Mouse (Mus musculus): ENCODE results near the gene Suco. TPM values are rescaled to one million over a fixed set of nuclear protein-coding genes. Genes with fewer than 3 reads are reported as not detected.

Suco gene
- polyA plus RNA-seq, 1 experiment from 2014 or later = 13.1 TPM

DNA sequence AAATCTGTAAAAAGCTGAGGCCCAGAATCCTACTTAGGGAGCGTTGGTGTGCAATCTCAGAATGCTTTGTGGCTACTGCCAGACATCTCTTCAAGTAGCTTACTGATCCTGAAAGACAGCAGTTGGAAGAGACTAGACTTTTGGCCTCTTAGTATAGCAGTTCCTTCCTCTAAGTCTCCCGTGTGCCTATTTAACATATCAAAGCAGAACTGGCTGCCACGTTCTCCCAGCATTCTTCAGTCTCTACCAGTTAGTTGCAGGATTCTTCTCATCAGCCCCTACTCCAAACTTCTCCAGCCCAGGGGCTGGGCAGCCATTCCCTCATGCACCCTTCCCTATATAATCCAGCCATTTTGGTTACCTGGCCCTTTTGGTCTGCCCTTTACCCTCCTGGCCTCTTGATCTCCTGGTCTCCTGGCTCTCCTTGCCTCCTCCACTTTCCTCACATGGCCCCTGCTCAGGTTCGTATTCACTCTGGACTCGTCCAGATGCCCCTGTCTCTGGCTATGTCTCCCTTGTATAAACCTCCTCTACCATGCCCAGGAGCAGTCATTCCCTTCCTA, 1.2 kb upstream of the Suco start:
- WGBS = 22% methylated on average over 5 of the region's 5 CpGs
- Histone ChIP-seq H3K27ac (ENCODE audit: low read length) (peak overlapping the region; percentile 39; the same call in 1 of the 2 replicates), H3K27me3 (replicated peaks; ENCODE audit: insufficient read depth, low read length) (no peaks in the 10 kb centered on the region), H3K9me3 (ENCODE audit: low read length) (no peaks in the 10 kb centered on the region), H3K9ac (replicated peaks; ENCODE audit: low read depth) (0 out of 2 replicates have a peak overlapping the region, but pooled peaks have one; percentile 13), H3K4me3 (ENCODE audit: low read depth, low read length) (peak overlapping the region; percentile 84), H3K36me3 (ENCODE audit: insufficient read depth, low read length) (no peaks in the 10 kb centered on the region), H3K4me1 (ENCODE audit: insufficient read depth, low read depth, low read length) (peaks cover 8% of the 10 kb centered on the region; the same call in 1 of the 2 replicates), H3K4me2 (replicated peaks; ENCODE audit: low read depth, low read length) (peak overlapping the region; percentile 47)
- ATAC-seq (no peak), DNase-seq (ENCODE audit: low spot score) (no peak)
- TF ChIP-seq EP300 (IDR thresholded peaks at IDR 0.05) (no peak), CTCF (IDR thresholded peaks at IDR 0.05) (no peak)

DNA sequence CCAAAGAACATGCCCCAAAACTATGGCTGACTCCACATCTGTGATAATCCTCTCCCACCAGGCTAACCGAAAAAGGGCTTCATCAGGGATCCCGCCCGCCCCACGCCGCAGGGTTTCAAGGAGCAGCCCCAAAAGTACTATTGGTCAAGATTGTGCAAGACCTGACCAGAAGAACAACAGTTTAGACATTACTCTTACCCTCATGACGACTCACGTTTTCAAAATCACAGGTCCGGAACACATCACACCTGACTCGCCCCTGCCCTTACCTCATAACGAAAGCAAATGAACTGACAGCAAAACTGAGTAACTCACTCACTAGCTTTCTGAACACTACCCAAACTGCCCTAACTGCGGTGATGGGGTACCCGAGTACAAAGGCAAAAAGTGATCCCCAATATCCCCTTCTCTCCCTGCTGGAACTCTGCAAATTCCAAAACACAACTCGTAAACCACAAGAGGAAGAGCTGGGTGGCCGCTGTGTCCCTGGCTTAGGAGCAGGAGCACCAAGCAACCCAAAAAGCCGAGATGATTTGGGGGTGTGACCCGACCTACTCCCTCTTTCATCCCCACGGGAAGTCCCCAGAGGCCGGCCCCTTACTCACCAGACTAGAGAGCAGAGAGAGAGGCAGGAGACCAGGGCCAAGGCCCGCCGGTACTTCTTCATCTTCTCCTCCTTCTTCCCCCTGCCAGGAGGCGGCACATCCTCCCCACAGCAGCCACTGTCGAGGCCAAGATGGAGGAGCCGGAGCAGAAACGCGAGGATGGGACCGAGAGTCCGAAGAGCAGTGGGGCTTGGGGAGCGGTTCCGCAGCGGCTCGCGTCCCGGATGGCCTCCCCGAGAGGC, 553 bp downstream of the Suco start:
- Histone ChIP-seq H3K27ac (ENCODE audit: low read length) (peak overlapping the region; percentile 98), H3K36me3 (ENCODE audit: insufficient read depth, low read length) (no peaks in the 10 kb centered on the region), H3K4me1 (ENCODE audit: insufficient read depth, low read depth, low read length) (peaks cover 8% of the 10 kb centered on the region; the same call in 1 of the 2 replicates), H3K27me3 (replicated peaks; ENCODE audit: insufficient read depth, low read length) (no peaks in the 10 kb centered on the region), H3K9ac (replicated peaks; ENCODE audit: low read depth) (peak overlapping the region; percentile 80), H3K9me3 (ENCODE audit: low read length) (no peaks in the 10 kb centered on the region), H3K4me2 (replicated peaks; ENCODE audit: low read depth, low read length) (peak overlapping the region; percentile 74), H3K4me3 (ENCODE audit: low read depth, low read length) (peak overlapping the region; percentile 84)
- peak; percentile 27 for ATAC-seq
- peak; percentile 75 for DNase-seq (ENCODE audit: low spot score)
- under 1% methylated on average over 28 of the region's 34 CpGs for WGBS
- TF ChIP-seq CTCF (IDR thresholded peaks at IDR 0.05) (peak; percentile 55), EP300 (IDR thresholded peaks at IDR 0.05) (no peak)

DNA sequence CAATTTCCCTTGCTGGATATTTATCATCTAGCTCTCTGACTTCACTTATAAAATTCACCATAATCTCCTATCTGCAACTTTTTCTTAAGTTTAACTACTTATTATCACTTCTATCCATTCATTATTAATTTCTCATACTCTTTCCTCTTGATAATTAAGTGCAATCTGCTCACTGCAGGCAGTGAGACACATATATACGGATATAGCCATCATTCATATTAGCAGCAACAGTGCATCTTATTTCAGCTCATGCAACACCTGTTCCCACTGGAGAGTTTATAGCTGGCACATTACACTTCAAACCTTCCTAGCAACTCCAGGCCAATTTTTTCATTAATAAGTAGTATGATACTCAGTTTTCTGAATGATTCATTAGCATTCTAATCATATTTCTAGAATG, 7.1 kb downstream of the Suco start:
- no peaks in the 10 kb centered on the region for H3K27me3 ChIP-seq (replicated peaks; ENCODE audit: insufficient read depth, low read length)
- H3K36me3 ChIP-seq (ENCODE audit: insufficient read depth, low read length) = no peaks in the 10 kb centered on the region
- H3K9ac ChIP-seq (replicated peaks; ENCODE audit: low read depth) = no peak overlapping the region
- no peak for TF ChIP-seq EP300 (IDR thresholded peaks at IDR 0.05)
- TF ChIP-seq CTCF (IDR thresholded peaks at IDR 0.05) = no peak
- H3K4me3 ChIP-seq (ENCODE audit: low read depth, low read length) = no peak overlapping the region
- DNase-seq (ENCODE audit: low spot score) (no peak), ATAC-seq (no peak)
- H3K27ac ChIP-seq (ENCODE audit: low read length) = no peak overlapping the region
- H3K9me3 ChIP-seq (ENCODE audit: low read length) = no peaks in the 10 kb centered on the region
- H3K4me2 ChIP-seq (replicated peaks; ENCODE audit: low read depth, low read length) = no peak overlapping the region
- WGBS = 66% methylated on average over 1 of the region's 1 CpGs
- no peaks in the 10 kb centered on the region for H3K4me1 ChIP-seq (ENCODE audit: insufficient read depth, low read depth, low read length)

DNA sequence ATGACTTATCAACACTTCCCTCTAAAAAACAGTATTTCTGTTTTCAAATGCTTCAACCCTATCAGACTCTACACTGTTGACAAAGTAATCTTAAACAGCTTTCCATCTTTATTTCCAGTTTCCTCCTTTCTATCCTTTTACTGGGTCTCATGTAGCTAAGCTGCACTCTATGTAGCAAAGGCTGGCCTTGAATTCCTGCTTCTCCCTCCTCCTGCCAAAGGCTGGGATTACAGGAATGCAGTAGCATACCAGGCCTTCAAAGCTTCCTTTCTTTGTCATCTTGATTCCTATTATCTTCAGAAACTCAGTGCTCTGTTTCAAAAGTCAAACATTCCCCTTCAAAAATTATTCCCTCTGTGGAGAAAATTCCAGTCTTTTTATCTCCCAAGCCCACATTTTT, 8.1 kb downstream of the Suco start:
- TF ChIP-seq CTCF (IDR thresholded peaks at IDR 0.05) (no peak), EP300 (IDR thresholded peaks at IDR 0.05) (no peak)
- DNase-seq (ENCODE audit: low spot score) = no peak
- Histone ChIP-seq H3K36me3 (ENCODE audit: insufficient read depth, low read length) (no peaks in the 10 kb centered on the region), H3K27me3 (replicated peaks; ENCODE audit: insufficient read depth, low read length) (no peaks in the 10 kb centered on the region), H3K9me3 (ENCODE audit: low read length) (no peaks in the 10 kb centered on the region), H3K4me2 (replicated peaks; ENCODE audit: low read depth, low read length) (no peak overlapping the region), H3K4me1 (ENCODE audit: insufficient read depth, low read depth, low read length) (no peaks in the 10 kb centered on the region), H3K9ac (replicated peaks; ENCODE audit: low read depth) (no peak overlapping the region), H3K4me3 (ENCODE audit: low read depth, low read length) (no peak overlapping the region), H3K27ac (ENCODE audit: low read length) (no peak overlapping the region)
- no peak for ATAC-seq

DNA sequence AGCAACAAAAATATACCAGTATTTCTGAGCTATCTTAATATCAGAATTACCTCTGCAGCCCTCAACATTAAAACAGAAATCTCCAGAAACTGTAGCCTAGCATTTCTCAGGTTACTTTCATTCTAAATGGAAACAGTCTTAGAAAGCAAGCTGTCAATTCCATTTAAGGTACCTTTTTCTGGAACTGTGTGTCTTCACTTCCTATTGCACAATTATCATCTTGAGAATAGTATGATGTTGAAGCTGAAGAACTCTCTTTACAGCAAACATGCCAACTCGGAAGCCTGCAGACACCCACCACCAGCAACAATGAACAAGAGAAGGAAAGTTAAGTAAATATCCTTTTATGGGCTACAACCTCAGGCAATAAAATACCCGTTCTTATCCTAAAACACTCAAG, 12.7 kb downstream of the Suco start:
- DNase-seq (ENCODE audit: low spot score) (peak; percentile 16), ATAC-seq (no peak)
- WGBS = 41% methylated on average over 2 of the region's 2 CpGs
- H3K9ac ChIP-seq (replicated peaks; ENCODE audit: low read depth) = no peak overlapping the region
- no peak for TF ChIP-seq CTCF (IDR thresholded peaks at IDR 0.05)
- no peak for TF ChIP-seq EP300 (IDR thresholded peaks at IDR 0.05)
- no peak overlapping the region for H3K27ac ChIP-seq (ENCODE audit: low read length)
- H3K9me3 ChIP-seq (ENCODE audit: low read length) = no peaks in the 10 kb centered on the region
- no peak overlapping the region for H3K4me2 ChIP-seq (replicated peaks; ENCODE audit: low read depth, low read length)
- no peaks in the 10 kb centered on the region for H3K36me3 ChIP-seq (ENCODE audit: insufficient read depth, low read length)
- H3K4me3 ChIP-seq (ENCODE audit: low read depth, low read length) = no peak overlapping the region
- no peaks in the 10 kb centered on the region for H3K27me3 ChIP-seq (replicated peaks; ENCODE audit: insufficient read depth, low read length)
- no peaks in the 10 kb centered on the region for H3K4me1 ChIP-seq (ENCODE audit: insufficient read depth, low read depth, low read length)

DNA sequence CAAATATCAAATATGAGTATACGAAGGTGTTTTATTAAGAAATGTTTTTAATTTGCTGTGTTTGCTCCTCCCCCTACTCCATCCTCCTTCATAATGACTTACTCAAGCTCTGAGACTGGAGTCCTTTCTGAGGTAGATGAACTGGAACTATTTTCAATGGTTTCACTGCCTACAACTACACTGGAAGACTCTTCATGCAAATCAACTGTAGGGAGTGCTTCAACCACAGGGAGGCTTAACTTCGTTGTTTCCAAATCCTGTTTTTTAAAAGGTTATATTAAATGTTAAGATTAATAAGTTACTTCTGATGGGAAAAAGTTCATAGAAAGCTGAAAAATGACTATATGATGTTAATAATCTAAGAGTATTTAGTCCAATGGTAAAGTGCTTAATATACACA, 17.2 kb downstream of the Suco start:
- no peak for DNase-seq (ENCODE audit: low spot score)
- Histone ChIP-seq H3K4me3 (ENCODE audit: low read depth, low read length) (no peak overlapping the region), H3K4me1 (ENCODE audit: insufficient read depth, low read depth, low read length) (no peaks in the 10 kb centered on the region), H3K4me2 (replicated peaks; ENCODE audit: low read depth, low read length) (no peak overlapping the region), H3K27ac (ENCODE audit: low read length) (no peak overlapping the region), H3K9me3 (ENCODE audit: low read length) (no peaks in the 10 kb centered on the region), H3K27me3 (replicated peaks; ENCODE audit: insufficient read depth, low read length) (no peaks in the 10 kb centered on the region), H3K36me3 (ENCODE audit: insufficient read depth, low read length) (peaks cover 4% of the 10 kb centered on the region; the same call in 1 of the 2 replicates), H3K9ac (replicated peaks; ENCODE audit: low read depth) (no peak overlapping the region)
- no peak for TF ChIP-seq CTCF (IDR thresholded peaks at IDR 0.05)
- no peak for TF ChIP-seq EP300 (IDR thresholded peaks at IDR 0.05)
- ATAC-seq = no peak
- WGBS = 91% methylated on average over 2 of the region's 2 CpGs
